Mouse (Mus musculus): ENCODE results near the gene B3galt2. TPM values are rescaled to one million over a fixed set of nuclear protein-coding genes. Genes with fewer than 3 reads are reported as not detected.
A peak's percentile ranks its signal among the peaks of the same experiment; 100 is the strongest.

The B3galt2 gene
- 10.1 and 12.3 TPM in 2 replicates for polyA plus RNA-seq (2014; fragmentation: Nextera tagmentation; extraction: Ambion mirVana)

GRCm38 (mm10) chr1:143640650-143641407 lies at the start of gene B3galt2:
Gene B3galt2 (plus strand): TSS chr1:143640664.
- peak within 1 kb of the TSS; percentile 52 for H3K4me2 ChIP-seq (ENCODE audit: low read depth, low read length)
- no peaks in the 10 kb centered on the region for H3K9me3 ChIP-seq (ENCODE audit: control insufficient read depth, low read length)
- peak; percentile 94 for ATAC-seq (ENCODE audit: low read depth)
- peaks cover under 1% of the 10 kb centered on the region; the same call in 1 of the 2 replicates for H3K36me3 ChIP-seq (ENCODE audit: control insufficient read depth, insufficient read depth, low read length)
- H3K9ac ChIP-seq (replicated peaks; ENCODE audit: low read depth, low read length) = peak within 1 kb of the TSS; percentile 66
- WGBS = 17% methylated on average over 15 of the region's 15 CpGs
- peak within 1 kb of the TSS; percentile 54 for H3K4me3 ChIP-seq (ENCODE audit: low read depth, low read length)
- H3K27ac ChIP-seq (ENCODE audit: low read depth, low read length) = peak within 1 kb of the TSS; percentile 93
- H3K27me3 ChIP-seq (ENCODE audit: control insufficient read depth, insufficient read depth, low read length) = no peaks in the 10 kb centered on the region
- no peaks in the 10 kb centered on the region for H3K4me1 ChIP-seq (ENCODE audit: control insufficient read depth, insufficient read depth, low read length)

- Histone ChIP-seq H3K36me3 (ENCODE audit: control insufficient read depth, insufficient read depth, low read length) (no peaks in the 10 kb centered on the region), H3K9me3 (ENCODE audit: control insufficient read depth, low read length) (no peaks in the 10 kb centered on the region), H3K4me3 (ENCODE audit: low read depth, low read length) (no peak overlapping the region), H3K4me2 (ENCODE audit: low read depth, low read length) (no peak overlapping the region), H3K27me3 (ENCODE audit: control insufficient read depth, insufficient read depth, low read length) (no peaks in the 10 kb centered on the region), H3K9ac (replicated peaks; ENCODE audit: low read depth, low read length) (no peak overlapping the region), H3K27ac (ENCODE audit: low read depth, low read length) (no peak overlapping the region), H3K4me1 (ENCODE audit: control insufficient read depth, insufficient read depth, low read length) (no peaks in the 10 kb centered on the region)
- WGBS = 94% methylated on average over 2 of the region's 2 CpGs
- ATAC-seq (ENCODE audit: low read depth) = no peak
Observed at GRCm38 (mm10) chr1:143596864-143597263, 43.6 kb upstream of the B3galt2 start.

- H3K27ac ChIP-seq (ENCODE audit: low read depth, low read length) = no peak overlapping the region
- H3K4me3 ChIP-seq (ENCODE audit: low read depth, low read length) = no peak overlapping the region
- no peak overlapping the region for H3K9ac ChIP-seq (replicated peaks; ENCODE audit: low read depth, low read length)
- no peaks in the 10 kb centered on the region for H3K27me3 ChIP-seq (ENCODE audit: control insufficient read depth, insufficient read depth, low read length)
- H3K4me1 ChIP-seq (ENCODE audit: control insufficient read depth, insufficient read depth, low read length) = no peaks in the 10 kb centered on the region
- ATAC-seq (ENCODE audit: low read depth) = no peak
- no peaks in the 10 kb centered on the region for H3K9me3 ChIP-seq (ENCODE audit: control insufficient read depth, low read length)
- no peaks in the 10 kb centered on the region for H3K36me3 ChIP-seq (ENCODE audit: control insufficient read depth, insufficient read depth, low read length)
- H3K4me2 ChIP-seq (ENCODE audit: low read depth, low read length) = no peak overlapping the region
- WGBS = 90% methylated on average over 2 of the region's 2 CpGs
Observed at GRCm38 (mm10) chr1:143608911-143609310, 31.6 kb upstream of the B3galt2 start.

- Histone ChIP-seq H3K27ac (ENCODE audit: low read depth, low read length) (no peak overlapping the region), H3K4me1 (ENCODE audit: control insufficient read depth, insufficient read depth, low read length) (no peaks in the 10 kb centered on the region), H3K36me3 (ENCODE audit: control insufficient read depth, insufficient read depth, low read length) (0 out of 2 replicates have a peak, but pooled peaks cover 3% of the 10 kb centered on the region), H3K4me3 (ENCODE audit: low read depth, low read length) (no peak overlapping the region), H3K9ac (replicated peaks; ENCODE audit: low read depth, low read length) (no peak overlapping the region), H3K27me3 (ENCODE audit: control insufficient read depth, insufficient read depth, low read length) (no peaks in the 10 kb centered on the region), H3K9me3 (ENCODE audit: control insufficient read depth, low read length) (no peaks in the 10 kb centered on the region), H3K4me2 (ENCODE audit: low read depth, low read length) (no peak overlapping the region)
- ATAC-seq (ENCODE audit: low read depth) = no peak
- 90% methylated on average over 2 of the region's 2 CpGs for WGBS
Observed at GRCm38 (mm10) chr1:143612901-143613300, 27.6 kb upstream of the B3galt2 start.

GRCm38 (mm10) chr1:143619760-143620159 lies 20.7 kb upstream of the B3galt2 start:
- Histone ChIP-seq H3K36me3 (ENCODE audit: control insufficient read depth, insufficient read depth, low read length) (0 out of 2 replicates have a peak, but pooled peaks cover 3% of the 10 kb centered on the region), H3K4me1 (ENCODE audit: control insufficient read depth, insufficient read depth, low read length) (no peaks in the 10 kb centered on the region), H3K9ac (replicated peaks; ENCODE audit: low read depth, low read length) (no peak overlapping the region), H3K4me3 (ENCODE audit: low read depth, low read length) (no peak overlapping the region), H3K9me3 (ENCODE audit: control insufficient read depth, low read length) (no peaks in the 10 kb centered on the region), H3K4me2 (ENCODE audit: low read depth, low read length) (no peak overlapping the region), H3K27ac (ENCODE audit: low read depth, low read length) (no peak overlapping the region), H3K27me3 (ENCODE audit: control insufficient read depth, insufficient read depth, low read length) (no peaks in the 10 kb centered on the region)
- 13% methylated on average over 2 of the region's 2 CpGs for WGBS
- no peak for ATAC-seq (ENCODE audit: low read depth)

GRCm38 (mm10) chr1:143621930-143622329 lies 18.5 kb upstream of the B3galt2 start:
- Histone ChIP-seq H3K9ac (replicated peaks; ENCODE audit: low read depth, low read length) (no peak overlapping the region), H3K36me3 (ENCODE audit: control insufficient read depth, insufficient read depth, low read length) (peaks cover 7% of the 10 kb centered on the region; the same call in 1 of the 2 replicates), H3K4me3 (ENCODE audit: low read depth, low read length) (no peak overlapping the region), H3K4me2 (ENCODE audit: low read depth, low read length) (no peak overlapping the region), H3K27me3 (ENCODE audit: control insufficient read depth, insufficient read depth, low read length) (no peaks in the 10 kb centered on the region), H3K4me1 (ENCODE audit: control insufficient read depth, insufficient read depth, low read length) (no peaks in the 10 kb centered on the region), H3K9me3 (ENCODE audit: control insufficient read depth, low read length) (no peaks in the 10 kb centered on the region), H3K27ac (ENCODE audit: low read depth, low read length) (no peak overlapping the region)
- no peak for ATAC-seq (ENCODE audit: low read depth)

- ATAC-seq (ENCODE audit: low read depth) = no peak
- H3K27me3 ChIP-seq (ENCODE audit: control insufficient read depth, insufficient read depth, low read length) = no peaks in the 10 kb centered on the region
- H3K9me3 ChIP-seq (ENCODE audit: control insufficient read depth, low read length) = no peaks in the 10 kb centered on the region
- no peaks in the 10 kb centered on the region for H3K4me1 ChIP-seq (ENCODE audit: control insufficient read depth, insufficient read depth, low read length)
- 80% methylated on average over 1 of the region's 1 CpGs for WGBS
- no peak overlapping the region for H3K4me3 ChIP-seq (ENCODE audit: low read depth, low read length)
- no peak overlapping the region for H3K9ac ChIP-seq (replicated peaks; ENCODE audit: low read depth, low read length)
- H3K4me2 ChIP-seq (ENCODE audit: low read depth, low read length) = no peak overlapping the region
- peaks cover 4% of the 10 kb centered on the region; the same call in 1 of the 2 replicates for H3K36me3 ChIP-seq (ENCODE audit: control insufficient read depth, insufficient read depth, low read length)
- no peak overlapping the region for H3K27ac ChIP-seq (ENCODE audit: low read depth, low read length)
Observed at GRCm38 (mm10) chr1:143622634-143623033, 17.8 kb upstream of the B3galt2 start.

GRCm38 (mm10) chr1:143631337-143631736 lies 9.1 kb upstream of the B3galt2 start:
- Histone ChIP-seq H3K9ac (replicated peaks; ENCODE audit: low read depth, low read length) (no peak overlapping the region), H3K4me2 (ENCODE audit: low read depth, low read length) (no peak overlapping the region), H3K27me3 (ENCODE audit: control insufficient read depth, insufficient read depth, low read length) (no peaks in the 10 kb centered on the region), H3K27ac (ENCODE audit: low read depth, low read length) (no peak overlapping the region), H3K36me3 (ENCODE audit: control insufficient read depth, insufficient read depth, low read length) (peaks cover under 1% of the 10 kb centered on the region; the same call in 1 of the 2 replicates), H3K4me3 (ENCODE audit: low read depth, low read length) (no peak overlapping the region), H3K9me3 (ENCODE audit: control insufficient read depth, low read length) (no peaks in the 10 kb centered on the region), H3K4me1 (ENCODE audit: control insufficient read depth, insufficient read depth, low read length) (no peaks in the 10 kb centered on the region)
- ATAC-seq (ENCODE audit: low read depth) = no peak
- 56% methylated on average over 7 of the region's 7 CpGs for WGBS

- Histone ChIP-seq H3K27ac (ENCODE audit: low read depth, low read length) (no peak overlapping the region), H3K9ac (replicated peaks; ENCODE audit: low read depth, low read length) (no peak overlapping the region), H3K4me3 (ENCODE audit: low read depth, low read length) (no peak overlapping the region), H3K27me3 (ENCODE audit: control insufficient read depth, insufficient read depth, low read length) (no peaks in the 10 kb centered on the region), H3K36me3 (ENCODE audit: control insufficient read depth, insufficient read depth, low read length) (no peaks in the 10 kb centered on the region), H3K4me2 (ENCODE audit: low read depth, low read length) (no peak overlapping the region), H3K4me1 (ENCODE audit: control insufficient read depth, insufficient read depth, low read length) (no peaks in the 10 kb centered on the region), H3K9me3 (ENCODE audit: control insufficient read depth, low read length) (no peaks in the 10 kb centered on the region)
- ATAC-seq (ENCODE audit: low read depth) = no peak
- WGBS = 89% methylated on average over 1 of the region's 1 CpGs
Observed at GRCm38 (mm10) chr1:143632361-143632760, 8.1 kb upstream of the B3galt2 start.
